Mouse (Mus musculus): Measurements from ENCODE around the gene Nt5c. TPM values are rescaled to one million over a fixed set of nuclear protein-coding genes. Genes with fewer than 3 reads are reported as not detected.
"Not testable (repeated sequence)": the region's sequence is repeated elsewhere in the genome, so short reads cannot be mapped to it uniquely, and the experiment has no call there.

Gene Nt5c
- polyA plus RNA-seq, 1 experiment, result 48.5 TPM

DNA sequence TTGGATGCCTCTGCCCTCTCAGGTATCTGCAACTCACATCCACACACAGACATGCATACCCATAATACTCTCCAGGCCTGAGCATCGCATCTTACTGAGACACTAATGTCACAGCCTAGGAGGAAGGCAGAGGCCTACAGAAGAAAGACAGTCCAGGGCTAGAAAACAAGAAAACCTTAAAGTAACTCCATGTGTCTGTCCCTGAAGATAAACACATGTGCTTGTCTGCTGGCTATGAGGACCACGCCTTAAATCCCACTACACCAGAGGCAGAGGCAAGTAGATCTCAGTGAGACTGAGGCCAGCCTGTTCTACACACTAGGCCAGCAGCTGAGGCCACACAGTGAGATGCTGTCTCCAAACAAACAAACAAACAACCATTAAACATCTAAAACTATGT lies 19.5 kb upstream of the Nt5c start:
- DNase-seq (ENCODE audit: low read depth), result no peak

DNA sequence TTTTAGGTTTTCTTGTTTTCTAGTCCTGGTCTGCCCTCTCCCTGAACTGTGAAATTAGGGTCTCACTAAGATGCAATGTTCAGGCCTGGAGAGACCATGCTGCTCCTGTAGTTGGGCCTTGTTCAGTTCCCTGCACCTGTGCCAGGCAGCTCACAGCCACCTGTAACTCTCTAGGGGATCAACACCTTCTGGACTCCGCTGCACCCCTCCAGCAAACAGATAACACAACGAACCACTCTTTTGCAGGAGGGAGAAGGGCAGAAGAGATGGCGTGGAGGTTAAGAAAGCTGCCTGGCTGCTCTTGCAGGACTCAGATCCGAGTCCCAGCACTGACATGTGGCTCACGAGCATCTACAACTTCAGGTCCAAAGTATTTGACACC lies 18.8 kb upstream of the Nt5c start:
- no peak for DNase-seq (ENCODE audit: low read depth)

DNA sequence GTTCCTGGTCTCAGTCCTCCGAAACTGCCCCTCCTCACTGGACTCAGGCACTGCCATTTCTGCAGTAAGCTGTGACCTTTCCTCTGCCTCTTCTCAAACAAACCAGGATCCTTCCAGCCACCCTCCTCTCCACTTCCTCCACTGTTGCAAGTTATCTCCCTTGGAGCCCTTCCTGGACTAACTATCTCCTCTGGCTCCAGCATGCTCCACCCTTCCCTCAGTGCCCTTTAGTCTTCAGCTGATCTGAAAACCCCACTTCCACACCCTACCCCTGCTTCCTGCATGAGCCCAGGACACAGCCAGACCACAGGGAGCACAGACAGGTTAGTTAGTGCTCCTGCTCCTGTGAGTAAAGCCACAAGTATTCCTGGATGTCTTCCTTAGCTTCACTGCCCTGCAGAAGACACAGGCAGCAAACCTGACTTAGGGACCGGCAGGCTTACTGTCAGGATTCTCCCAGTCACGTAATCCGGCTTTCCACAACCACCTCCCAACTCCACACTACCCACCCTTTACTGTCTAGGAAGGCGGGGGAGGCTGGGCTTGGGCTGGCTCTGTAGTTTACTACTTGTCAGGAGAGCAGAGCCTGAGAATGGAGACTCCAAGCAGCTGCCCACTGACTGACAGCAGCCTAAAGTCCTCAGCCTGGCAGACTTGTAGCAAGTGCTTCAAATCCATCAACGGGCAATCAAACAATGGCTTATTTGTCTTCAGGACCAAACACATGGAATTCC lies 18.3 kb upstream of the Nt5c start:
- no peak for DNase-seq (ENCODE audit: low read depth)

DNA sequence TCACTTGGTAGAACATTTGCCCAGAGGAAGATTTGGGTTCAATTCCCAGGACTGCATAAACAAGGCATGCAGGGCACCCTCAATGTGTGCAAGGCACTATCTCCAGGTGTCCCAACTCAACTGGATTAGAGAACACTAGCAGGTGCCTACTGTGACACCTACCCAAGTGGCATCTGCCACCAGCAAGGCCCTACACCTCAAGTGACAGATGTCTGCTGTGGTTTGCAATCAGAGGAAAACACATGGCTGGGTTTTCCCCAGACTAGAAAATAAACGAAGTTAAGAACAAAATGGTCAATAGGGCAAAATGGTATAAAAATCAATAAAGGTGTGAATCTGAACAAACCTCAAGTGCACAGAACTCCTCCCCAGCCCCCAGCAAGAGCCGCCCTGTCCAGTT lies 16.4 kb upstream of the Nt5c start:
- no peak for DNase-seq (ENCODE audit: low read depth)

DNA sequence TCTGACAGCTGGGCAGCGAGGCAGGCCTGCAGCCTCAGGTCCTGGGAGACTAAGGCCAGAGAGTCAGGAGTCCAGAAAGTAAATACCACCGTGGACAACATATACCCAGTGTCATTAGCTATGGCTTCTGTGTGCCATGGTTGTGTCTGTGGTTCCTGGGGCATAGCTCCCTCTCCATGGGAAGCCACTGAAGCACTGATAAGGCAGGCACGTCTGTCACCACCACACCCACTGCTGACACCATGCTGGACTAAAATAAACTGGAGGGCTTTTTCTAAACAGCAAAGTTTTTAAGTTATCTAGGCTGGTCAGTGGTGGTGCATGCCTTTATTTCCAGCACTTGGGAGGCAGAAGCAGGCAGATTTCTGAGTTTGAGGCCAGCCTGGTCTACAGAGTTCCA lies 14.9 kb upstream of the Nt5c start:
- no peak for DNase-seq (ENCODE audit: low read depth)

DNA sequence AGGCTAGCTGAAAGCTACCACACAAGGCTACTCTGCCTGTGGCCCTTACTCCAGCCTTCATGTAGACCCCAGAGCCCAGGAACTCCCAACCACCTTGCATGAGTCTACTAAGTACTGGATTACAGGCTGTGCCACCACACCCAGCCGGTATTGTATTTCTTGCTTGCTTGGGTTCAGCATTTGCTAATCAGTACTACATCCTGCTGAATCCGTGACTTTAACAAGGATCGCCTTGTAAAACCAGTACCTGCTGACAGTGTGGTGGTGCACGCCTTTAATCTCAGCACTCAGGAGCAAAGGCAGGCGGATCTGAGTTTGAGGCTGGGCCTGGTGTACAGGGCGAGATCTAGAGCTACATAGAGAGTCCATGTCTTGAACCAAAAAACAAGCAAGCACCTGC lies 11.0 kb upstream of the Nt5c start:
- DNase-seq (ENCODE audit: low read depth), result no peak

DNA sequence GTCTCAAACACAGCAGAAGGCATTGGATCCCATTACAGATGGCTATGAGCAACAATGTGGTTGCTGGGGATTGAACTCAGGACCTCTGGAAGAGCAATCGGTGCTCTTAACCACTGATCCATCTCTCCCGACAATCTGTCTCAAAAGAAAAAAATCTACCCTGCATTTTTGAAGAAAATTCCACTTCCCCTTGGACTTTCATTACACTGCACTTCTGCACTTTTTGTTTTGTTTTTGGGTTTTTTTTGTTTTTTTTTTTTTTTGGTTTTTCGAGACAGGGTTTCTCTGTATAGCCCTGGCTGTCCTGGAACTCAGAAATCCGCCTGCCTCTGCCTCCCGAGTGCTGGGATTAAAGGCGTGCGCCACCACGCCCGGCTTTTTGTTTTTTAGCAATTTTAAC lies 4.9 kb upstream of the Nt5c start:
- DNase-seq (ENCODE audit: low read depth), result not testable (repeated sequence)

DNA sequence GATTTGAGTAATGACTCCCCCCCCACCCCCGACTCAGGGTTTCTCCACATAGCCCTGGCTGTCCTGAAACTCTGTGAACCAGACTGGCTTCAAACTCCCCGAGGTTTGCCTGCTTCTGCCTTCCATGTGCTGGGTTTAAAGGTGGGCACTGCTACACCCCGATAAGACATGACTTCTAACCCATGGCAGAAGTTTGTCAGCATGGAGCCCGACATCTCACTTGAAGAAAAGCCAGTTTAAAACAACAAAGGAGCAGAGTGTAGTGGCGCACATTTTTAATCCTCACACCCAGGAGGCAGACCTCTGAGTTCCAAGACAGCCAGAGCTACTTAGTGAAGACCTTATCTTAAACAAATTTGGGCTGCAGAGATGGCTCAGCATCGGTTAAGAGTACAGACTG lies 725 bp upstream of the Nt5c start:
- no peak for DNase-seq (ENCODE audit: low read depth)

DNA sequence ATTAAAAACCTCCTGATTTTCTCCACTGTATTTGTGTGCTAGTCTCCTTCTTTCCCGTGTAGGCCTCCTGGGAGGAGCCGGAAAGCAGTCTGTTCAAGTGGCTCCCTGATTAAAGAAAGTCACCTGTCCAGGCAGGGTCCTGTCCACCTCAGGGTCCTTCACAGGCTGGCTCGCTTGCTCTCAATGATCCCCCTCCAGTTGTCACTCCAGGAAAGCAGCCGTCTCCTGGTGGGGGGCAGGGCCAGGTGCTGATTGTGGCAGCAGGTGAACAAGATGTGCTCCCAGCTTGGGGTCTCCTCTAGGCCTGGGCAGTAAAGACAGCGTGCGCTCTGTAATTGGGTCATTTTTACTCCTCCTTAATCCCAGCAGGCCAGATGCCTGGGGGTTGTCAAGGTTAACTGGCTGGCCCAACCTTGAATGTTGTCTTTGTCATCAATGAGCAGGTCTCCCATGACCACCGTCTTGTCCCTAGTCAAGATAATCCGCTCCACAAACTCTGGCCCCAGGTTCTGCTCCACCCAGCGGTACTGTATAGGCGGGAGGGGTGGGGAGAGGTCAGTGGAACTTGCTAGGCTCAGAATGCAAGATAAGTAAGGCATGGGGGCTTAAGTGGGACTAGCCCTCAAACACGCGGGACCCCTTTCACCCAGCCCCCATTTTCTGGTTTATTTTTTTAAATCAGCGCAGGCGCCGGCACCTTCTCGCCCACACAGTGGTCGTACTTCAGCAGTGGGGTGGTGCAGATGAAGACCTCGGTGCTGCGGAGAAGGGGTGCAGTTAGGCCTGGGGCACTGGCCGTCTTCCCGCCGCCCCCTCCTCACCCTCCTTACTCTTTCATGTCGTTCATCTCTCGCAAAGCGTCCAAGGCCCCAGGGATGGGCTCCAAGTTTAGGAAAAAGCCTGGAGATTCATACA lies 964 bp downstream of the Nt5c start:
- DNase-seq (ENCODE audit: low read depth), result no peak

DNA sequence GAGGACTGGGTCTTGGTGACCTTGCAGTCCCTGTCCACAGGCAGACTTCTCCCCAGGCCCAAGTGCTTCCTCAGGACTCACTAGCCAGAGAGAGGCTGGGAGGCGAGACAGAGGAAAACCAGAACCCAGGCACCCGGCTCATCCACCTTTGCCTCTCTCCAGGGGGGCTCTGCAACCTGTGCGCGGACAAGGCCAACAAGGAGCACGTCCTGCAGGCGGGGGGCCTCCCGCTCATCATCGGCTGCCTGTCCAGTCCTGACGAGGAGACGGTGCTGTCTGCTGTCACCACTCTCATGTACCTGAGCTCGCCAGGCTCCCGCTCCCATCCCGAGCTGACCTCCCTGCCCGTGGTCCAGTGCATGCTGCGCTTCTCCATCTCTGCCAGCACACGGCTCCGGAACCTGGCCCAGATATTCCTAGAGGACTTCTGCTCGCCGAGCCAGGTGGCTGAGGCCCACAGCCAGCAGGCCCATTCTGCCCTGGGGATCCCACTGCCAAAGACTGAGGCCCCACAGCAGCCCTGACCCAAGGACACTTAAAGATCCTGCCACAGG lies 3.0 kb downstream of the Nt5c start:
- DNase-seq (ENCODE audit: low read depth), result no peak

DNA sequence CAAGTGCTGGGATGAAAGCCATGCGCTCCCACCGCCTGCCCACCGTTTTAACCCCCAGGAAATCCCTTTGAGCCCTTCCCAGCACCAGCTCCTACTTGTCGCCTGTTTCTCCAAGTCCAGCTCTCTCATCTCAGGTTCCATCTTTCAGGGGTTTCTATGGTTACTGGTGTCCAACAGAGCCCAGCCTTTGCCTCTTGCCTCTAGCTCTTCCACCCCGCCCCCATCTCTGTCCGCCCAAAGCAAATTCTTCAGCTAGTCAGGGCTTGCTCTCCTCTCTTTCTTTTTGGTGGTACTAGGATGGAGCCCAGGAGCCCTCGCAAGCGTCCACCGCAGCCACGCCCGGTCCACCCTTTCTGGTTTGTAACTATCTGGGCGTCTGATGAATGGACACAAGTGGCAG lies 6.5 kb downstream of the Nt5c start:
- no peak for DNase-seq (ENCODE audit: low read depth)

DNA sequence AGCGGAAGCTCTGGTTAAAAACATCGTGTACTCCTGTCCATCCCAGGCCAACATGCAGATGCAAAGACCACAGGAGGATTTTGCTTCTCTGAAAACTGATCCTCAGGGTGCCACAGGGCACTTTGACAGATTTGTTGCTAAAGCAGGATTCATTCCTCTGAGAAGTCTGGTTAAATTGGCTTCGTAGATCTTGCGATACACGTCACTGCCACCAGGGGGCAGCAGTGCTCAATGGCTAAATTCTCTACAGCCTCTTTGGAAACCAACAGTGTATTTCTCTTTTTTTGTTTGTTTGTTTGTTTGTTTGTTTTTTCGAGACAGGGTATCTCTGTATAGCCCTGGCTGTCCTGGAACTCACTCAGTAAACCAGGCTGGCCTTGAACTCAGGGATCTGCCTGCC lies 7.9 kb downstream of the Nt5c start:
- no peak for DNase-seq (ENCODE audit: low read depth)

DNA sequence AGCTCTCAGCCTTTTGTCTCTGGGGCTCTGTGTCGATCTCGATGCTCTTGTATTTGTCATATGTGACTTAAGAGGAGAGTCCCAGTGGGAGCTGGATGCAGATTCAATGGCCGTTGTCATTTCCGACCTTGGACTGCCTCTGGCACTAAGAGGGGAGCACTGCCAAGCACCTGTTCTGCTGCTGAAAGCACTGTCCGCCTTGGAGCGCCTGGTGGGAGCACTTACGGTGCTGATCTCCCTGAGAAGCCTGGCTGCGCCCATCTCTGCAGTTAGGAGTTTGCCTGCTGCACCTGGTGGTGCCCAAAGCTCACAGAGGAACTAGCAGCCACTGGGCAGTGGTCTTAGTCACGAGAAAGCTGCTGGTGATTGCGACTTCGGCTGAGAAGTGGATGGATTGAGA lies 8.4 kb downstream of the Nt5c start:
- no peak for DNase-seq (ENCODE audit: low read depth)

DNA sequence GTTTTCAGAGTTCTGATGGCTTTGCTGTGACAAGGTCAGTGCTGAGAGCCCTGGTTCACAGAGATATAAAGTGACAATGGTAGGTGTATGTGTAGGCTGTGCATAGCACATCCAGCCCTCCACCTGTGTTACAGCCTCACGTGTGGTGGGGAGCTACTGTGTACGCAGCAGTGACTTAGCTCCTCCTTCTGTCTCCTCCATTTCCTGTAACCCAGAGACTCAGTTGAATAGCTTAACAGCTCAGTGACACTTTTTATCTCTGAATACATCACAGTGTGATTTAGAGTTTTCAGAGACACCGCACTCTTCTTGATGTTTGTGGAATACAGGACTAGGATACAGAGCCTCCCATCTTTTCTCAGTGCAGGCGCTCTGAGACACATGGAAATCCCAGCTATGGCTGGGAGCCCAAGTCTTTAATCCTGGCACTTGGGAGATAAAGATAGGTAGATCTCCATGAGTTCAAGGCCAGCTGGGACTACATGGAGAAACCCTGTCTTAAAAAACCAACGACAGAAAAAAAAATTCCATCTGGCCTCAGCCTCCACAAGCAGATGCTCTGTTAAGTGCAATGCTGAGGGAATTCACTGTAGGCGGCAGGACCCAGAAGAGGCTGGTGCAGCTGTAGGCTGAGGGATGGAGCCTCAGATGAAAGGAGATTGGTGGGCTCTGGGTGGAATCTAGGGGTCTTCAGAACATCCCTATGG lies 10.0 kb downstream of the Nt5c start:
- no peak for DNase-seq (ENCODE audit: low read depth)

DNA sequence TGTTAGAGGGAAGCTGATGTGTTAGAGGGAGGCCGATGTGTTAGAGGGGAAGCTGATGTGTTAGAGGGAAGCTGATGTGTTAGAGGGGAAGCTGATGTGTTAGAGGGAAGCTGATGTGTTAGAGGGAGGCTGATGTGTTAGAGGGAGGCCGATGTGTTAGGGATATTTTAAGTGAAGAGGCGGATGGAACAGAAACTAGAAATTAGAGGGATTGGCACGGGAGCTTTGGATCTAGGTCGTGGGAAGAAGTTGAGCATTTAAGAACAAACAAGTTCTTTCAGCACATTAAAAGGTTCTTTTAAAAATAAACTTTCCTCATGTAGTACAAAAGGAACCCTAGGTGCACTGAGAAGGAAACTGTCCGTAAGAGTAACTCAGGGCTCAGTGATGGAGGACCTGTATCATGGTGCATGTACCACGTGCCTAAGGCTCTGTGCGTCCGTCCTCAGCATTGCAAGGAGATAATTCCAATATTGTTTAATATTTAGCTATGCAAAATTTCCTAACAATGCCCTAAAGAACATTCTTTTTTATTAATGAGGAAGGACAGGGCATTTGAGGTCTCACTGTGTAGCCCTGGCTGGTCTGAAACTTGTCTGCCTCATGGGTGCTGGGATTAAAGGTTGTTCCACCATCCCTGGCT lies 13.2 kb downstream of the Nt5c start:
- no peak for DNase-seq (ENCODE audit: low read depth)

DNA sequence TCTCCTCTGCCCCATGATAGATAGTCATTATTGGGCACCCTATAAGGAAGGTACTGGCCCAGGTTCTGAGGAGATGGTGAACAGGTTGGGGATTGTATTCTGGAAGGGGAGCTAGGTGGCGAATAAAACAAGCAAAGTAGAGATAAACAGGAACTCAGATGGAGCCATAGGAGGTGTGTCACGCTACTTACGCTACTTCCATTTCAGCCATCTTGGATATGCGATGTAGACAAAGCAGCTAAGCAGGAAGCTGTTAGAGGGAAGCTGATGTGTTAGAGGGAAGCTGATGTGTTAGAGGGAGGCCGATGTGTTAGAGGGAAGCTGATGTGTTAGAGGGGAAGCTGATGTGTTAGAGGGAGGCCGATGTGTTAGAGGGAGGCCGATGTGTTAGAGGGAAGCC lies 14.3 kb downstream of the Nt5c start:
- DNase-seq (ENCODE audit: low read depth), result not testable (repeated sequence)

DNA sequence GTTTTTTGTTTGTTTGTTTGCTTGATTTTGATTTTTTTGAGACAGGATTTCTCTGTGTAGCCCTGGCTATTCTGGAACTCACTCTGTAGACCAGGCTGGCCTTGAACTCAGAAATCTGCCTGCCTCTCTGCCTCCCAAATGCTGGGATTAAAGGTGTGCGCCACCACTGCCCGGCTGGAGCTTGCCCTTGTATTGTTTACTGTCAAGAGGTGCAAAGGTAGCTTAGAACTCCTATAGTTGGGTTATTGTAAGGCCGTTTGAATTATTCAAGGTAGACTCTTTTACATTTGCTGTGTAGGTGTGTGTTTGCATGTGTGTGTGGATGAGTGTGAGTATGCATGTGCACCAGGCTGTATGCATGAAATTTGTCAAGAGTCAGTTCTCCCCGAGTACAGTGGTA lies 15.0 kb downstream of the Nt5c start:
- not testable (repeated sequence) for DNase-seq (ENCODE audit: low read depth)

DNA sequence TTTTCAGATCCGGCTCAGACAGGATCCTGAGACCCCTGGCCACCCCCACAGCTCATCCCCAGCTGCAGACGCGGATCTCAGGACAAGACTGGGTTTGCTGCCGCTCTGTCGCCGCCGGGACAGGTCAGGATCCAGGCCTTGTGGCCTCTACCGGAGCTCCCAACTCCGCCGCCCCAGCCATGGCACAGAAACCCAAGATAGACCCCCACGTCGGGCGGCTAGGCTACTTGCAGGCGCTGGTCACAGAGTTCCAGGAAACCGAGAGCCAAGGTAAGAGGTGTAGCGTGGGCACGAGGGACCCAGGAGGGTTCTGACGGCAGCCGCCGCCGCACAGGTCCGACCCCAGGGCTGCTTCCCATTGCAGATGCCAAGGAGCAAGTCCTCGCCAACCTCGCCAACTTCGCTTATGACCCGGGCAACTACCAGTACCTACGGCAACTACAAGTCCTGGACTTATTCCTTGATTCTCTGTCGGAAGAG lies 15.9 kb downstream of the Nt5c start:
- DNase-seq (ENCODE audit: low read depth), result no peak

DNA sequence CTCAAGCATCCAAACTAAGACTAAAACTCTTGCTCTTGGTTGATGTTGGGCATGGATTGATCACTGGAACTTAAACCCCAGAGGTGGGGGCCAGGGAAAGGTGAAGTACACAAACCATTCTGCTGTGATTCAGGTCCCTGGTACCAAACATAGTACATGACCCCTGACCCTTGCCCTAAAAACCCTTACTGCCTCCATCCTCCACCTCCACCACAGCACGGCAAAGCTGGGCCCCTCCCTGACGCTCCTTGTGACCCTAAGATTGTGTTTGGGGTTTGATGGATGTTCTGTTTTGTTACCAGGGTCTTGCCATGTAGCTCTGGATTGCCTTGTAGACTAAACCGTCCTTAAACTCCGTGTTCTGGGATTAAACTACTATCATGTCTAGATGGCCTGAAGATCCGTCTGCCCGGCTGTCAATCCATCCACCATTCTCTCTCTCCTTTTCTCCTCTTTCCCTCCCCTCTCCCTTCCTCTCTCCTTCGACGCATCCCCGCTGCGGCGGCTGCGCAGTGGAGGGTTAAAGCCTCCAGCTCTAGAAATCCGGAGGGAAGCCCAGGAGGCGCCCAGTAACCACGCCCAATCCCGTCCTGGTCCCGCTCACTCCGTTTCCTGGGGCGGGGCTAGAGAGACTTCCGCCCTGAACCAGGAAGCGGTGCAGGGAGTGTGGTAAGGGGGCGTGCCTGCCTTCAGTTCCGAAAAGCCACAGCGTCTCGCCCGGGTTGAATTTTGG lies 16.5 kb downstream of the Nt5c start, which contains the start of gene Armc7:
Gene Armc7 (plus strand): TSS at position 643 of the 733 bp plus-strand sequence.
- no peak for DNase-seq (ENCODE audit: low read depth)

DNA sequence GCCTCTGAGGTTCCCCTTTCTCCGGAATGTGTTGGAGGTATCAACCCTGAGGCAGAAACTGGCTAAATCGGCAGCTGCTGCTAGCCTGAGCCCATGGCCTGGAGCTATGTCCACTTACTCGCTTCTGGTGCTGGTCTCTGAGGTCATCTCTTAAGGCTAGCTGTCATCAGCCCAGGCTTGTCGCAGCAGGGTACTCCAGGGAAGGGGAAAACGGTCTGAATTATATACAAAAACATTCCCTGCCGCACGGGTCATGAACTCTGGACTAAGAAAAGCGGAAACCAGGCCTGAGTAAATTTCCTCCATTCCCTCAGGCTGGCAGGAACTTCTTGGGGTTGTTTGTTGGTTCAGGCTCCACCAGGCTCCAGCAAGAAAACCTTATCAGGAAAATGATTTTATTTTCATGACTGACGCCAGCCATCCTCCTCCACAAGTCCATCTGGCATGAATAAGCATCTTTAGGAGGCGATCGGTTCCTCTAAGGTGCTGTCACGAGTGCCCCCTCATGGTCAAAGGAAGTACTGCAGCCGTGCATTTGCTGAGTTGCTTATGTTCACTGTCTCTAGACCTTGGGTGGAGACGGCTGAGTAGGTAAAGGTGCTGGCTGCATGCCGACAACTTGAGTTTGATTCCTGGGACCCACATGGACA lies 17.9 kb downstream of the Nt5c start:
- no peak for DNase-seq (ENCODE audit: low read depth)
